Mouse (Mus musculus) midbrain, embryonic 10.5 days (tissue): Measurements from ENCODE around the gene Adam11. TPM values are rescaled to one million over a fixed set of nuclear protein-coding genes. Genes with fewer than 3 reads are reported as not detected.
"Not testable (repeated sequence)": the region's sequence is repeated elsewhere in the genome, so short reads cannot be mapped to it uniquely, and the experiment has no call there.

ENCODE experiments used
- DNase-seq: peaks from one replicate; pipeline ENCODE4 v3.0.0-alpha.2; 2017; ENCODE audit warnings: low spot score
- H3K27ac ChIP-seq: fragments of 300-500 bp; sonication (generic); replicated peaks from 2 replicates; pipeline ENCODE4 v1.5.1; 2016; ENCODE audit warnings: mild to moderate bottlenecking
- H3K27me3 ChIP-seq: fragments of 300-500 bp; sonication (generic); 2 replicates; pipeline ENCODE4 v1.6.1; 2016; ENCODE audit warnings: low read depth, mild to moderate bottlenecking; ENCODE audit not compliant: poor library complexity, severe bottlenecking
- H3K36me3 ChIP-seq: fragments of 300-500 bp; sonication (generic); 2 replicates; pipeline ENCODE4 v1.6.1; 2016; ENCODE audit warnings: mild to moderate bottlenecking, moderate library complexity
- H3K4me1 ChIP-seq: fragments of 300-500 bp; sonication (generic); 2 replicates; pipeline ENCODE4 v1.6.1; 2016
- H3K4me3 ChIP-seq: fragments of 300-500 bp; sonication (generic); 2 replicates; pipeline ENCODE4 v1.5.1; 2016; ENCODE audit warnings: mild to moderate bottlenecking, moderate library complexity
- H3K9me3 ChIP-seq: fragments of 300-500 bp; sonication (generic); replicated peaks from 2 replicates; pipeline ENCODE4 v1.6.1; 2016; ENCODE audit warnings: mild to moderate bottlenecking
- WGBS: fragments of 180-500 bp; shearing (Covaris S2); methylation state at CpG from one replicate; pipeline ENCODE4 v1.1.7; 2016; 5-methylcytosine and 5-hydroxymethylcytosine counted together
- polyA plus RNA-seq: library from polyadenylated mRNA; unstranded; fragments of >200 nt; fragmentation: Nextera tagmentation; extraction: Ambion mirVana; gene quantifications from 2 replicates; pipeline ENCODE4 v1.2.1, GENCODE M21; 2016

Adam11 gene
- 10.7 and 18.4 TPM in 2 replicates for polyA plus RNA-seq

DNA sequence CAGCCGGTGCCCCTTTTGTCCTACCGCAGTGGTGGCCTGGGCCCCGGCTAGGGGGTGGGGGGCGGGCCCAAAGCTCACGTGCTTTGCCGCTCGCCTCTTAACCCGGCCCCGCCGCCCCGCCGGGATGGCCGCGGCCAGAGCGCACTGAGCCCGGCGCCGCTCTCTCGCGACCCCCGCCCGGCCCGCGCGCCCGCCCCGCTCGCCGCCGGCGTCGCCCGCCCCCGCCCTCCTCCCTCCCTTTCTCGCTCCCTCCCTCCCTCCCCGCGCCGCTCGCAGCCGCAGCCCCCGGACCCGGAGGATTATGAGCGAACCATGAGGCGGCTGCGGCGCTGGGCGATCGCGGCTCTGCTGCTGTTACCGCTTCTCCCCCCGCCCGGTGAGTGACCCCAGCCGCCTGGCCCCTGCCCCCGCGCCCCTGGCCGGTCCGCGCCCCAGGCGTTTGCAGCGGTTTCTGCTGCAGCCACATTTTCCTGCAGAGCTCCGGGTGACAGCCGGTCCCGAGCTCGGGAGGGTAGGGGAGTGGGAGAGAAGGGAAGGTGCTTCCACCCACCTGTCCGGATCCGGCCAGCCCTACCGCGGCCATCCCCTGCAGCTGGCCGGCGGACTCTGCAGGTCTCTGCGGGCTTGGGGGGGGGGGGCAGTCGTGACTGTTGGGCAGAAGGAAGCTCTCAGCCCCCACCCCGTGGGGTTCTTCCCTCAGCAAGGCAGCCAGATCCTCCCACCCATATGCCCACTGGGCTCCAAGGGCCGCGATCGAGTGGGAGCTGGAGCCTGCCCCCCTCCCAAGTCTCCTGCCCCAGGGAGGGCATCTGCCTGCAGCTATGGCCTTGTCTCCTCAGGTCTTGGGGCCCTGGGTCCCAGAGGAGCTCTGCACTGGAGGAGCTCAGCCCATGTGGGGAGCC, at the start of gene Adam11:
TSS of gene Adam11 (plus strand) at position 131 of the 902 bp plus-strand sequence.
- H3K4me1 ChIP-seq = peaks cover 30% of the 10 kb centered on the region
- under 1% methylated on average over 65 of the region's 76 CpGs for WGBS
- H3K4me3 ChIP-seq = peak within 1 kb of the TSS; percentile 81
- H3K27me3 ChIP-seq = peaks cover 70% of the 10 kb centered on the region
- H3K27ac ChIP-seq = peak within 1 kb of the TSS; percentile 85
- DNase-seq = peak; percentile 58
- H3K36me3 ChIP-seq = no peaks in the 10 kb centered on the region
- no peaks in the 10 kb centered on the region for H3K9me3 ChIP-seq

DNA sequence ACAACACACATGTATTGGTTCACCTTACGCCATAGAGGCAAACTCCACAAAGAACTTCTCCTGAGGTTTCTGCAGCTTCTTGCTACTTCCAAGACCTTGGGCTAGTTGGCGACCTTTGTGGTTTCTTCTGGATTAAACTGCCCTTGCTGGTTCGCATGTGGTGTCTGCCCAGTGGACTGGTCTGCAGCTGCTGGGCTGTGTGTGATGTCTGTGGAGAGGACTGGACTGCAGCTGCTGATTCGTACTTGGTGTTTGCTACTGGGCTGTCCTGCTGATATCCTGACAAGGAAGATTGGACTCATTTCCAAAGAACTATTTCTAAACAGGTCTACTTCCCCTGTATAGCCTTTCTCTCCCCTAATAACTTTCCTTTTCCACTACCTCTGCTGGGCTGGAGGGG, 48.8 kb upstream of the Adam11 start:
- no peak for DNase-seq
- H3K27me3 ChIP-seq = no peaks in the 10 kb centered on the region
- no peaks in the 10 kb centered on the region for H3K4me1 ChIP-seq
- H3K36me3 ChIP-seq = no peaks in the 10 kb centered on the region
- H3K9me3 ChIP-seq = no peaks in the 10 kb centered on the region
- H3K4me3 ChIP-seq = no peak overlapping the region
- H3K27ac ChIP-seq = no peak overlapping the region
- WGBS = 89% methylated on average over 4 of the region's 4 CpGs

GRCm38 (mm10) chr11:102714578-102714977, 46.7 kb upstream of the Adam11 start:
- not testable (repeated sequence) for H3K9me3 ChIP-seq, H3K27ac ChIP-seq, H3K36me3 ChIP-seq, H3K4me1 ChIP-seq, H3K4me3 ChIP-seq, DNase-seq, H3K27me3 ChIP-seq
- WGBS = 83% methylated on average over 2 of the region's 2 CpGs

DNA sequence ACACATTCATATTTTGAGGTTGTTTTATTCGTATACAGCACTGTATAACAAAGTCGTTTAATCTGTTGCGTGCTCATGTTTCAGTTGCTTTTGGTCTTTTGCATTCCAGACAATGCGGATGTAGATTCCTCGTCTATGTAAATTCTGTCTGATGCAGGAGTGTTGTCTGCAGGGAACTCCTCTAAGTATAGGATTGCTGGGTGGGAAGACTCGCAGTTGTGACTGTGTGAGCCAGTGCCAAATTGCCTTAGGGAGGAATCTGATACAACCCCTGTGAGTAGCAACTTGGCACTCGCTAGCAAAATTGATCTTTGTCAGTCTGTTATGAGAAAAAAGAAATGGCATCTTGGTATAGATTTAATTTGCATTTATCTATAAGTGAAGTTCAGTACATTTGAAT, 45.1 kb upstream of the Adam11 start:
- DNase-seq = no peak
- Histone ChIP-seq H3K9me3 (no peaks in the 10 kb centered on the region), H3K36me3 (no peaks in the 10 kb centered on the region), H3K4me1 (no peaks in the 10 kb centered on the region), H3K27me3 (no peaks in the 10 kb centered on the region), H3K4me3 (no peak overlapping the region), H3K27ac (no peak overlapping the region)
- WGBS = 82% methylated on average over 7 of the region's 7 CpGs

- H3K27me3 ChIP-seq = no peaks in the 10 kb centered on the region
- no peak overlapping the region for H3K27ac ChIP-seq
- no peaks in the 10 kb centered on the region for H3K4me1 ChIP-seq
- no peak for DNase-seq
- 47% methylated on average over 3 of the region's 3 CpGs for WGBS
- no peaks in the 10 kb centered on the region for H3K9me3 ChIP-seq
- H3K4me3 ChIP-seq = no peak overlapping the region
- no peaks in the 10 kb centered on the region for H3K36me3 ChIP-seq
Measured at GRCm38 (mm10) chr11:102725574-102725973, 35.7 kb upstream of the Adam11 start.

- H3K9me3 ChIP-seq = no peaks in the 10 kb centered on the region
- 42% methylated on average over 7 of the region's 7 CpGs for WGBS
- DNase-seq = no peak
Measured at GRCm38 (mm10) chr11:102728614-102729013, 32.6 kb upstream of the Adam11 start.

GRCm38 (mm10) chr11:102729835-102730234, 31.4 kb upstream of the Adam11 start:
- H3K4me3 ChIP-seq = no peak overlapping the region
- no peak overlapping the region for H3K27ac ChIP-seq
- H3K9me3 ChIP-seq = no peaks in the 10 kb centered on the region
- H3K36me3 ChIP-seq = no peaks in the 10 kb centered on the region
- 84% methylated on average over 3 of the region's 3 CpGs for WGBS
- H3K4me1 ChIP-seq = no peaks in the 10 kb centered on the region
- no peaks in the 10 kb centered on the region for H3K27me3 ChIP-seq
- no peak for DNase-seq

More at GRCm38 (mm10) chr11:102728614-102729013, 32.6 kb upstream of the Adam11 start:
- Histone ChIP-seq H3K27ac (no peak overlapping the region), H3K36me3 (no peaks in the 10 kb centered on the region), H3K4me3 (no peak overlapping the region), H3K4me1 (no peaks in the 10 kb centered on the region), H3K27me3 (no peaks in the 10 kb centered on the region)

GRCm38 (mm10) chr11:102731366-102731765, 29.9 kb upstream of the Adam11 start:
- DNase-seq = no peak
- H3K36me3 ChIP-seq = no peaks in the 10 kb centered on the region
- no peaks in the 10 kb centered on the region for H3K27me3 ChIP-seq
- no peaks in the 10 kb centered on the region for H3K4me1 ChIP-seq
- WGBS = 93% methylated on average over 6 of the region's 6 CpGs
- H3K9me3 ChIP-seq = no peaks in the 10 kb centered on the region
- no peak overlapping the region for H3K4me3 ChIP-seq
- no peak overlapping the region for H3K27ac ChIP-seq

- no peak for DNase-seq
- Histone ChIP-seq H3K4me1 (no peaks in the 10 kb centered on the region), H3K27me3 (peaks cover 4% of the 10 kb centered on the region), H3K36me3 (no peaks in the 10 kb centered on the region), H3K4me3 (no peak overlapping the region), H3K9me3 (no peaks in the 10 kb centered on the region), H3K27ac (no peak overlapping the region)
- 83% methylated on average over 5 of the region's 5 CpGs for WGBS
Measured at GRCm38 (mm10) chr11:102733146-102733545, 28.1 kb upstream of the Adam11 start.

- H3K36me3 ChIP-seq = no peaks in the 10 kb centered on the region
- WGBS = 88% methylated on average over 6 of the region's 6 CpGs
Measured at GRCm38 (mm10) chr11:102734961-102735360, 26.3 kb upstream of the Adam11 start.

DNA sequence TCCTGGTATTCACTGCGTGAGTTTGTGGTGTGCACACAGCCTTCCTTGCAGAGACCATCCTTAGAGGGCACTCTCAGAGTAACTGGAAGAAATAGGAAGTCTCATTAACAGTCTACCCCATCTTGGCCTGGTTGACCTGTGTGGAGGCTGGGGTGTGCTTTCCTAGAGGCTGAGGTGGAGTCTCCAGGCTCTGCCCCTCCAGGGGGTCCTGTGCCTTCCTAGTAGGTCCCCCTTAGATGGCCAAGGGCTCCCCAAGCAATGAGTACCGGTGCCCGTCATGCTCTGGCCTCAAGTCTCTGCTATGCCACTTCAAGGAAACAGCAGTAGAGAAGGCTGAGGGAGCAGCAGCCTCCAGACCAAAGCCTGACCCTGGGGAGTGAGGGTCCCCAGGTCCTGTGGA, 23.2 kb upstream of the Adam11 start:
- Histone ChIP-seq H3K4me3 (no peak overlapping the region), H3K36me3 (no peaks in the 10 kb centered on the region), H3K27me3 (peaks cover 51% of the 10 kb centered on the region), H3K9me3 (no peaks in the 10 kb centered on the region), H3K27ac (no peak overlapping the region), H3K4me1 (peaks cover 22% of the 10 kb centered on the region)
- WGBS = 85% methylated on average over 3 of the region's 3 CpGs
- no peak for DNase-seq

More at GRCm38 (mm10) chr11:102734961-102735360, 26.3 kb upstream of the Adam11 start:
- H3K27ac ChIP-seq = no peak overlapping the region
- H3K4me3 ChIP-seq = no peak overlapping the region
- H3K4me1 ChIP-seq = peaks cover 12% of the 10 kb centered on the region
- H3K27me3 ChIP-seq = peaks cover 21% of the 10 kb centered on the region
- no peaks in the 10 kb centered on the region for H3K9me3 ChIP-seq
- DNase-seq = no peak

DNA sequence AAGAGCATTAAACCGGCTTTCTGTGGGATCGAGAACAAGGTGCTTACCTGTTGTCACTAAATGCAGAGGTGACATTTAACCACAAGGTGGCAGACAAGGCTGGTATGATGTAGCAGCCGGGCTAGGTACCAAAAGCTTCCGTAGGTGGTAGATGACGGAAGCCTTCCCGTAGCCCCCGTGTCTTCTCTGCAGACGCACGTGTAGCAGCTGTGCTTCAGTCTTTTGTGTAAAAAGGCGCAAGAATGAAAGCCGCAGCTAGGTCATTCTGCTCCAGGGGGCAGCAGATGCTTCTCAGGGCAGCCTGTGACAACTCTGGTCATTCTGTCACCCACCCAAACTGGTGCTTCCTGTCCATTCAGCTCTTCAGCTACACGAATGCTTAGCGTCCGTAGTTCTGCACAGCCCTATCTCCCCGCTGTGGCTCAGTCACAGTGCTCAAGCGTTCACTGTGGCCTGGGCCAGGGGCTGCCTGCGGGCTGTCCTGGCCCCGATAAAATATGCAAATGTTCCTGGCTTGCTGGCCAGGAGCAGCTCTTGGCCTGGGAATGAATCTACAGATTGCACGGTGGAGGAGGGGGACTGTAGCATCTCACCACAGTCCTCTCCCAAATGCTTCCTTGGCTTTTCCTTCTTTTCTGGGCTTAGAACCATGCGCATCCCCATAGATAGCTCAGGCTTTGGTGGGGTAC, 21.8 kb upstream of the Adam11 start:
- peak; percentile 58 for DNase-seq
- 5% methylated on average over 20 of the region's 20 CpGs for WGBS
- H3K27ac ChIP-seq = peak overlapping the region; percentile 59
- H3K27me3 ChIP-seq = peaks cover 56% of the 10 kb centered on the region
- H3K4me3 ChIP-seq = peak overlapping the region; percentile 52
- peaks cover 28% of the 10 kb centered on the region for H3K4me1 ChIP-seq
- H3K36me3 ChIP-seq = no peaks in the 10 kb centered on the region
- no peaks in the 10 kb centered on the region for H3K9me3 ChIP-seq

GRCm38 (mm10) chr11:102740634-102741033, 20.6 kb upstream of the Adam11 start:
- no peak for DNase-seq
- Histone ChIP-seq H3K36me3 (no peaks in the 10 kb centered on the region), H3K27me3 (peaks cover 56% of the 10 kb centered on the region), H3K4me3 (no peak overlapping the region), H3K27ac (no peak overlapping the region), H3K4me1 (peaks cover 28% of the 10 kb centered on the region), H3K9me3 (no peaks in the 10 kb centered on the region)
- WGBS = 47% methylated on average over 11 of the region's 11 CpGs
